Mouse (Mus musculus): ENCODE data around the gene Tmem161a. TPM values are rescaled to one million over a fixed set of nuclear protein-coding genes. Genes with fewer than 3 reads are reported as not detected.

Tmem161a gene
- polyA plus RNA-seq, 1 experiment = 74.3 TPM

GRCm38 (mm10) chr8:70222041-70222440, 49.9 kb downstream of the Tmem161a start:
- H3K27ac ChIP-seq (ENCODE audit: insufficient read depth, low read length) = no peak overlapping the region
- TF ChIP-seq POLR2A (IDR thresholded peaks at IDR 0.05; ENCODE audit: extremely low read depth, insufficient read depth, low read length) (no peak), CTCF (IDR thresholded peaks at IDR 0.05; ENCODE audit: extremely low read depth, insufficient read depth, low read length) (no peak)
- no peaks in the 10 kb centered on the region for H3K4me1 ChIP-seq (ENCODE audit: control insufficient read depth, insufficient read depth, low read length)
- no peak overlapping the region for H3K4me3 ChIP-seq (ENCODE audit: insufficient read depth, low read length)

GRCm38 (mm10) chr8:70223341-70223740, 51.2 kb downstream of the Tmem161a start:
- Histone ChIP-seq H3K4me1 (ENCODE audit: control insufficient read depth, insufficient read depth, low read length) (no peaks in the 10 kb centered on the region), H3K4me3 (ENCODE audit: insufficient read depth, low read length) (no peak overlapping the region), H3K27ac (ENCODE audit: insufficient read depth, low read length) (no peak overlapping the region)
- TF ChIP-seq CTCF (IDR thresholded peaks at IDR 0.05; ENCODE audit: extremely low read depth, insufficient read depth, low read length) (peak; percentile 47), POLR2A (IDR thresholded peaks at IDR 0.05; ENCODE audit: extremely low read depth, insufficient read depth, low read length) (no peak)

DNA sequence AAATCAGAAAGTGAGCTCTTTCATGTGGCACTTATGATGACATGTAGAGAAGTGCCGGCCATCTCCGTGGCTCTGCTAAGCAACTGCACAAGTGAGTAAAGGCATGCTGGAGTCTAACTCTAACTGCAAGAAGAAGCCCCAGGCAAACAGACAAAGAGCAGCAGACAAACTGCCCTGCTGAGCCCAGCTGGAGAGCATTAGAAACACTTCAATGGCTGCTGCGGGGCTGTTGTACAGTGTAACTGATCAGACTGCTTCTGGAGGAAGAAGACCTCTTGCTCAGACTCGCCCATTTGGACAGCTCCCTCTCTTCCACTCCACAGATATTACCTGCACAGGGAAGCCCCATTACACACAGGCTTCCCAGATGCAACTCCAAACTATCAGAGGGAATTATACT, 55.8 kb downstream of the Tmem161a start:
- no peak overlapping the region for H3K27ac ChIP-seq (ENCODE audit: insufficient read depth, low read length)
- TF ChIP-seq POLR2A (IDR thresholded peaks at IDR 0.05; ENCODE audit: extremely low read depth, insufficient read depth, low read length) = no peak
- no peak for TF ChIP-seq CTCF (IDR thresholded peaks at IDR 0.05; ENCODE audit: extremely low read depth, insufficient read depth, low read length)
- no peak overlapping the region for H3K4me3 ChIP-seq (ENCODE audit: insufficient read depth, low read length)
- H3K4me1 ChIP-seq (ENCODE audit: control insufficient read depth, insufficient read depth, low read length) = no peaks in the 10 kb centered on the region

GRCm38 (mm10) chr8:70230837-70231236, 58.7 kb downstream of the Tmem161a start:
- no peak for TF ChIP-seq CTCF (IDR thresholded peaks at IDR 0.05; ENCODE audit: extremely low read depth, insufficient read depth, low read length)
- TF ChIP-seq POLR2A (IDR thresholded peaks at IDR 0.05; ENCODE audit: extremely low read depth, insufficient read depth, low read length) = no peak
- Histone ChIP-seq H3K4me3 (ENCODE audit: insufficient read depth, low read length) (no peak overlapping the region), H3K4me1 (ENCODE audit: control insufficient read depth, insufficient read depth, low read length) (peaks cover 4% of the 10 kb centered on the region; the same call in 1 of the 2 replicates), H3K27ac (ENCODE audit: insufficient read depth, low read length) (no peak overlapping the region)

Other genes starting within 250 kb of the Tmem161a start
- 21.1 and 24.3 TPM in 2 replicates for gene Gatad2a, start 176.0 kb upstream of the Tmem161a start, polyA plus RNA-seq (2012; rRNA removed)
- 80.5 and 86.1 TPM in 2 replicates for gene Mau2, start 129.6 kb upstream of the Tmem161a start, polyA plus RNA-seq (2012; rRNA removed)
- 34.5 and 37.4 TPM in 2 replicates for gene Sugp1, start 129.5 kb upstream of the Tmem161a start, polyA plus RNA-seq (2012; rRNA removed)
- gene Tm6sf2, start 99.4 kb upstream of the Tmem161a start, polyA plus RNA-seq (2012; rRNA removed) = 4.8 and 6.4 TPM in 2 replicates
- gene Hapln4, start 88.9 kb upstream of the Tmem161a start, polyA plus RNA-seq (2012; rRNA removed) = 65.4 and 69.9 TPM in 2 replicates
- 79.0 and 82.5 TPM in 2 replicates for gene Ncan, start 51.5 kb upstream of the Tmem161a start, polyA plus RNA-seq (2012; rRNA removed)
- gene Nr2c2ap, start 41.0 kb upstream of the Tmem161a start, polyA plus RNA-seq (2012; rRNA removed) = 22.5 and 25.2 TPM in 2 replicates
- 18.0 and 18.5 TPM in 2 replicates for gene Rfxank, start 33.2 kb upstream of the Tmem161a start, polyA plus RNA-seq (2012; rRNA removed)
- gene Borcs8, start 32.9 kb upstream of the Tmem161a start, polyA plus RNA-seq (2012; rRNA removed) = 107 and 108 TPM in 2 replicates
- 0.17 and 0.19 TPM in 2 replicates for gene Mef2b, start 32.6 kb upstream of the Tmem161a start, polyA plus RNA-seq (2012; rRNA removed)
- gene Slc25a42, start 39.9 kb downstream of the Tmem161a start, polyA plus RNA-seq (2012; rRNA removed) = 55.9 and 56.8 TPM in 2 replicates
- 105 and 121 TPM in 2 replicates for gene Sugp2, start 61.9 kb downstream of the Tmem161a start, polyA plus RNA-seq (2012; rRNA removed)
- gene Armc6, start 62.1 kb downstream of the Tmem161a start, polyA plus RNA-seq (2012; rRNA removed) = 55.9 and 58.0 TPM in 2 replicates
- gene Homer3, start 110.5 kb downstream of the Tmem161a start, polyA plus RNA-seq (2012; rRNA removed) = 11.6 and 22.6 TPM in 2 replicates
- 48.4 and 52.2 TPM in 2 replicates for gene Ddx49, start 130.1 kb downstream of the Tmem161a start, polyA plus RNA-seq (2012; rRNA removed)
- gene Cope, start 130.2 kb downstream of the Tmem161a start, polyA plus RNA-seq (2012; rRNA removed) = 232 and 238 TPM in 2 replicates
- 79.8 and 84.8 TPM in 2 replicates for gene Cers1, start 143.4 kb downstream of the Tmem161a start, polyA plus RNA-seq (2012; rRNA removed)
- gene Gdf1, start 157.5 kb downstream of the Tmem161a start, polyA plus RNA-seq (2012; rRNA removed) = 41.4 and 42.7 TPM in 2 replicates
- 23.8 TPM in 2 replicates for gene Upf1, start 180.9 kb downstream of the Tmem161a start, polyA plus RNA-seq (2012; rRNA removed)
- gene Comp, start 201.2 kb downstream of the Tmem161a start, polyA plus RNA-seq (2012; rRNA removed) = 0.19 and 0.36 TPM in 2 replicates

All from cortical plate, adult 2 months (tissue).